Mouse (Mus musculus): ENCODE measurements around the gene Aebp2. TPM values are rescaled to one million over a fixed set of nuclear protein-coding genes. Genes with fewer than 3 reads are reported as not detected.

Aebp2 gene
- total RNA-seq, 2 experiments from 2014 or later: 31.8 to 36.4 TPM

DNA sequence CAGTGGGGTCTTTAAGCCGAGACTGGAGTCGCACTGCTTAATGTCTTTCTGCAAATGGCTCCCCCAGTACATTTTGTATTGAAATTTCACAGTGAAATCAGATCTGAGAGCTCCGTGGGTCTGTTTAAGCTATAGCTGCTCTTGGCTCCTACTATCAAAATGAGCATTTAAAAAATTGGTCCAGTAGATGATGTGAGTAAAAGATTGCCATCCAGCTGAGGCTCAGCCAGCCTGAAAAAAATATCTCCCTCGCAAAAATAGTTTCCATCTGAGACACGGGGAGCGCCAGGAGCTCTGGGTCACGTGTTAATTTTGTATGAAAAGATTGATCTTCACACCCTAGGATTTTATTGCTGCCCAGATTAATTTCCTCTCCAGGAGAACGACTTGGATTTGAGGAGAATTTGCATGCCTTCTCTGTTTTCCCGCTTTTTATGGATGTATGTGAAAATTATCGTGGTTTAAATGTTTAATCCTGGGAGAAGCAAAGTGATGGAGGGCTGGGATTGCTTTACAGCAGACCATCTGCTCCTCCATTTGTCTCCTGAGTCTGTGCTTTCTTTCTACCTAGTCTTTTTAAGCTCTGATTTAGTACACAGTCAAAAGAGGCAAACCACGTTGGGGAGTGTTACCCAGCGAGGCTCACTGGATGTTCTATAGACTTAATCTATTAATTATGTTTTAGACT is 73.9 kb downstream of the Aebp2 start:
- no peak for DNase-seq (ENCODE audit: low spot score)

- peak; percentile 28 for DNase-seq (ENCODE audit: low spot score)
Observed at GRCm38 (mm10) chr6:140697994-140698393, 75.5 kb downstream of the Aebp2 start.

GRCm38 (mm10) chr6:140698596-140698995 is 76.1 kb downstream of the Aebp2 start:
- DNase-seq (ENCODE audit: low spot score): no peak

GRCm38 (mm10) chr6:140701259-140701658 is 78.8 kb downstream of the Aebp2 start:
- DNase-seq (ENCODE audit: low spot score): no peak

GRCm38 (mm10) chr6:140705132-140705531 is 82.7 kb downstream of the Aebp2 start:
- no peak for DNase-seq (ENCODE audit: low spot score)

GRCm38 (mm10) chr6:140706056-140706455 is 83.6 kb downstream of the Aebp2 start:
- DNase-seq (ENCODE audit: low spot score): no peak

- DNase-seq (ENCODE audit: low spot score): no peak
Observed at GRCm38 (mm10) chr6:140708059-140708458, 85.6 kb downstream of the Aebp2 start.

GRCm38 (mm10) chr6:140709415-140710107 is 87.1 kb downstream of the Aebp2 start:
- DNase-seq (ENCODE audit: low spot score): no peak

DNA sequence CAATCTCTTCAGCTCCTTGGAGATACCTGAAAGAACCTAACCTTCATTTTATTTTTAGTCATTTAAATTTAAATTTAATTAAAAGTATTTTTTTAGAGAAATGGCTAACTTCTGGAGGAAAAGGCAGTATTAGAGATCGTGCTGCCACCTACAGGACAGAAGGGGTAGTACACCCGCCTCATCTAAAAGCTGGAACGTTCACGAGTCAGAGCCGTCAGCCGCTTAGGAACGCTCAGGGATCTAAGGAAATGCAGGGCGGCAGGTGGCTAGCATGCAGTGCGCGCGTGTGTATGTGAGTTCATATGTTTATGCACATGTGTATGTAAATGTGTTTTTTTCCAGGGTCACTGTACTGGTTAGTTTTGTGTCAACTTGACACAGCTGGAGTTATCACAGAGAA is 90.3 kb downstream of the Aebp2 start:
- peak; percentile 60 for DNase-seq (ENCODE audit: low spot score)

DNA sequence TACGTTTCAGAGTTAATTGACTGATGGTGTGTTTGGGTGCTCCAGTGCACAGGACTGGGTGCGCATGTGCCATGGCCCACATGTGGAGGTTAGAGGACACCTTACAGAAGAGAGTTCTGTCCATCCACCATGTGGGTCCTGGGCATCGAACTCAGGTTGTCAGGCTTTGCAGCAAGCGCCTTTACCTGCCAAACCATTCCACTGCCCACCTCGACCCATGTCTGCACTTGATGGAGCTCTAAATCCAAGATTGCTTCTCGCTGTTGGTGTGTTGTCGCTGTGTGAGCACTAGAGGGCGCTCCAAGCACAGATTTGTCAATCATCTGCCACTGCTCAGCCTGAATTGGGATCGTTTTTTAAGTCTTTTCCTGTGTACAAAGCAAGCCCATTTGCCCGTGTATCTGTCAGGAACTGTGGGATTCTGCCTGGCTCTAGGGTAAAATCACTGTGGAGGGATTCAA is 92.5 kb downstream of the Aebp2 start:
- peak; percentile 62 for DNase-seq (ENCODE audit: low spot score)

DNA sequence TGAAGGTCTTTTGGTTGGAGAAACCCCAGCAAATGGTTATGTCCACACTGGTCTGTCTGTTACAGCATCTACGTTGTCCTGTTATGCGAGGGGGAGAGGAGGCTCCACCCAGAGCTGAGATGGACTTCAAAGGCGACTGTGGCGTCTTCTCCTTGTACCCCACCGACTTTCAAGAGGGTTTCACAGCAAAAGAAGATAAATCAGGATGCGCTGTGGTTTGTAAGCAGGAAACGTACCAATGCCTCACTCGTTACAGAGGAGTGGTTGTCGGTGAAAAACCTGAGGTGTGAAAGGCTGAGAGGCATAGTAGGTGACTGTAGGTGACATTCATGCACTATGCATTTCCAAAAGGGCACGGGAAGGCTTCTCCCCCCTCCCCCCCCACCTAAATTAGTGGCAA is 99.6 kb downstream of the Aebp2 start:
- no peak for DNase-seq (ENCODE audit: low spot score)

Other genes starting within 250 kb of the Aebp2 start
- 10 to 100 TPM; 10.0 to 10.5 TPM for gene Plekha5, start 198.6 kb upstream of the Aebp2 start, total RNA-seq (2021)
- gene Gm11077, start 106.6 kb downstream of the Aebp2 start, total RNA-seq (2021): not detected